Mouse (Mus musculus): ENCODE results near the gene Nfib.

- TF ChIP-seq POLR2A (IDR thresholded peaks at IDR 0.05; ENCODE audit: insufficient read depth, low read depth, low read length) (no peak), CTCF (IDR thresholded peaks at IDR 0.05) (no peak)
These were observed 201.0 kb downstream of the Nfib start for GRCm38 (mm10) chr4:82504284-82505120.

All from heart, adult 2 months (tissue).